Mouse (Mus musculus): ENCODE measurements around the gene Actl6a.

GRCm38 (mm10) chr3:32660831-32661555, 45.1 kb upstream of the Actl6a start:
- TF ChIP-seq POLR2A (IDR thresholded peaks at IDR 0.05; ENCODE audit: borderline replicate concordance, extremely low read depth, low read depth, low read length) (no peak), CTCF (IDR thresholded peaks at IDR 0.05; ENCODE audit: insufficient read depth, low read length) (no peak)
